ENCODE assay signal across 8 mouse cellular contexts in the genomic region with DNA sequence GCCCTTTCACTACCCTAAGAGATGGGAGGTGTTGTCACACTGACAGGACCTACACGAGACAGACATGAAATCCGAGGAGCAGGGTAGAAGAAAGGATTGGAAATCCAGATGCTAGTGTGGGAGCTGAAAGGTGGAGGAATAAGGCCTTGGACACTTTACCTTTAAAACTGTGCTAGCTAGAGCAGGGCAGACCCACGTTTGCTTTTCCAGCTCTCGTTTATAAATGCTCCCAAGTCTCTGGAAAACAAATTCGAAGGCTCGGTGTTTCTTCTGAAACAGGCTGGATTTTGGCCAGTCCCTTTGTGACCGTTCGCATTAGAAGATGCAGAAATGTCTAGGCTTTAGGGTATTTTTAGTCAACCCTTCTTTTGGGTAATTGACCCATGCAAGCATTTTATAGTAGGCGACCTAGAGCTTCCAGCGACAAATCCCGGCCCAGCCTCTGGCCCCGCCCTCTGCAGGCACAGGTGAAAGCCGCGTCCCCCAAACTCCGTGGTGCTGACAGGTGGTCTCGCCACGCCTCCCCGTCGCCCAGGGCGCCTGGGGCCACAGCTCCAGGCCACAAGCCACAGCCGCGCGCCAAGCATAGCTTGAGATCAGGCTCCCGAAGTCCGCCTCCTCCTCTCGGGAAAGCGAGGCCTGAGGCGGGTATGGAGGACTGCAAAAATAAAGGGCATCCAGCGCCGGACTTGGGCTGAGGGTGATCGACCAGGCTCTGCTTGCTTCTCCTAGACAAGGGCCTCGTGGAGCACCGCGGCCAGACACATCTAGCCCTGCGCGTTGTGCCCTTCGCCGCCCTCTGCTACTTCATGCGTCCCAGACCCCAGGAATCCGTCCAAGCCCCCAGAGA. TPM values are rescaled to one million over a fixed set of nuclear protein-coding genes. Genes with fewer than 3 reads are reported as not detected.
DNase-seq lines count a peak whose midpoint lies in the region; ATAC-seq lines count a peak whose summit lies in the region.

No protein-coding gene starts in this region.

- no peaks in the 10 kb centered on the region for H3K9me3 ChIP-seq in intestine, embryonic 16.5 days (ENCODE audit: control insufficient read depth, low read length)
- no peaks in the 10 kb centered on the region for H3K9me3 ChIP-seq in liver, embryonic 16.5 days (replicated peaks; ENCODE audit: control insufficient read depth, low read length)
- no peaks in the 10 kb centered on the region for H3K9me3 ChIP-seq in stomach, embryonic 16.5 days (replicated peaks; ENCODE audit: control insufficient read depth, low read length)

- H3K27ac ChIP-seq in intestine, embryonic 16.5 days (ENCODE audit: low read length), result peak overlapping the region; percentile 75
- no peak overlapping the region; the same call in 1 of the 2 replicates for H3K27ac ChIP-seq in liver, embryonic 16.5 days (ENCODE audit: low read length)
- peak overlapping the region; percentile 94 for H3K27ac ChIP-seq in stomach, embryonic 16.5 days (ENCODE audit: low read length)

- peak; percentile 15; the same call in 1 of the 2 replicates for ATAC-seq in intestine, embryonic 16.5 days
- no peak; the same call in 1 of the 2 replicates for ATAC-seq in liver, embryonic 16.5 days (ENCODE audit: low read depth)
- ATAC-seq in stomach, embryonic 16.5 days (ENCODE audit: insufficient read depth, low FRiP score), result peak; percentile 10; the same call in 1 of the 2 replicates

- H3K9ac ChIP-seq in intestine, embryonic 16.5 days (ENCODE audit: low read depth, low read length), result peak overlapping the region; percentile 88
- no peak overlapping the region for H3K9ac ChIP-seq in liver, embryonic 16.5 days (ENCODE audit: low read depth, low read length)
- peak overlapping the region; percentile 84 for H3K9ac ChIP-seq in stomach, embryonic 16.5 days (ENCODE audit: low read length)

- H3K27me3 ChIP-seq in intestine, embryonic 16.5 days (replicated peaks; ENCODE audit: control insufficient read depth, insufficient read depth, low read length), result peaks cover 4% of the 10 kb centered on the region; the same call in 1 of the 2 replicates
- peaks cover 60% of the 10 kb centered on the region for H3K27me3 ChIP-seq in liver, embryonic 16.5 days (ENCODE audit: control insufficient read depth, insufficient read depth, low read depth, low read length)
- H3K27me3 ChIP-seq in stomach, embryonic 16.5 days (ENCODE audit: control insufficient read depth, insufficient read depth, low read length), result no peaks in the 10 kb centered on the region

- H3K4me3 ChIP-seq in intestine, embryonic 16.5 days (ENCODE audit: low read length), result peak overlapping the region; percentile 70
- H3K4me3 ChIP-seq in liver, embryonic 16.5 days (ENCODE audit: low read depth, low read length), result peak overlapping the region; percentile 55
- H3K4me3 ChIP-seq in stomach, embryonic 16.5 days (replicated peaks; ENCODE audit: low read length), result peak overlapping the region; percentile 72

- H3K4me1 ChIP-seq in intestine, embryonic 16.5 days (ENCODE audit: control insufficient read depth, insufficient read depth, low read length), result peaks cover 19% of the 10 kb centered on the region
- H3K4me1 ChIP-seq in liver, embryonic 16.5 days (ENCODE audit: control insufficient read depth, low read depth, low read length), result no peaks in the 10 kb centered on the region
- peaks cover 8% of the 10 kb centered on the region for H3K4me1 ChIP-seq in stomach, embryonic 16.5 days (ENCODE audit: control insufficient read depth, insufficient read depth, low read length)

- H3K36me3 ChIP-seq in intestine, embryonic 16.5 days (ENCODE audit: control insufficient read depth, insufficient read depth, low read length), result no peaks in the 10 kb centered on the region
- H3K36me3 ChIP-seq in liver, embryonic 16.5 days (ENCODE audit: control insufficient read depth, insufficient read depth), result no peaks in the 10 kb centered on the region
- H3K36me3 ChIP-seq in stomach, embryonic 16.5 days (ENCODE audit: control insufficient read depth, insufficient read depth, low read length), result no peaks in the 10 kb centered on the region

- peak; percentile 7 for DNase-seq in 3134 (ENCODE audit: extremely low read depth, insufficient read length, low spot score)
- DNase-seq in B cell, adult 2 months, result peak; percentile 10 to 25
- DNase-seq in cerebellum, postnatal 25 days, result peak; percentile 40 to 50
- peak; percentile 63 for DNase-seq in gastrocnemius, postnatal 10 days
- DNase-seq in layer of hippocampus, adult 9-10 months (ENCODE audit: low spot score), result no peak

- peak overlapping the region; percentile 99 for H3K4me2 ChIP-seq in intestine, embryonic 16.5 days (ENCODE audit: low read depth, low read length)
- H3K4me2 ChIP-seq in liver, embryonic 16.5 days (ENCODE audit: low read depth, low read length), result peak overlapping the region; percentile 67
- H3K4me2 ChIP-seq in stomach, embryonic 16.5 days (ENCODE audit: low read depth, low read length), result peak overlapping the region; percentile 98

- 9% methylated on average over 40 of the region's 40 CpGs for WGBS in intestine, embryonic 16.5 days
- WGBS in liver, embryonic 16.5 days (ENCODE audit: insufficient replicate concordance), result 8% methylated on average over 40 of the region's 40 CpGs
- WGBS in stomach, embryonic 16.5 days, result 7% methylated on average over 40 of the region's 40 CpGs

RNA-seq across cellular contexts. Expression of a gene that starts 0.8 kb away (rescaled TPM):
- 10 to 100 TPM; 39.4 to 46.3 TPM for total RNA-seq in gastrocnemius, postnatal 10 days (2021)
- polyA plus RNA-seq in intestine, embryonic 16.5 days (2015; fragmentation: Nextera tagmentation; extraction: Ambion mirVana), result 4.2 and 4.7 TPM in 2 replicates
- 0.58 and 0.87 TPM in 2 replicates for polyA plus RNA-seq in liver, embryonic 16.5 days (2015; fragmentation: Nextera tagmentation; extraction: Ambion mirVana)
- polyA plus RNA-seq in stomach, embryonic 16.5 days (2015; fragmentation: Nextera tagmentation; extraction: Ambion mirVana), result 6.7 and 7.0 TPM in 2 replicates

RNA-seq across cellular contexts. Expression of a gene that starts 49.9 kb away (rescaled TPM):
- 10 to 100 TPM; 37.3 to 38.6 TPM for total RNA-seq in gastrocnemius, postnatal 10 days (2021)
- polyA plus RNA-seq in intestine, embryonic 16.5 days (2015; fragmentation: Nextera tagmentation; extraction: Ambion mirVana), result 21.9 and 24.0 TPM in 2 replicates
- polyA plus RNA-seq in liver, embryonic 16.5 days (2015; fragmentation: Nextera tagmentation; extraction: Ambion mirVana), result 18.4 and 19.7 TPM in 2 replicates
- polyA plus RNA-seq in stomach, embryonic 16.5 days (2015; fragmentation: Nextera tagmentation; extraction: Ambion mirVana), result 22.8 and 25.0 TPM in 2 replicates

RNA-seq across cellular contexts. Expression of a gene that starts 59.8 kb away (rescaled TPM):
- 10 to 100 TPM; 34.2 to 37.8 TPM for total RNA-seq in gastrocnemius, postnatal 10 days (2021)
- polyA plus RNA-seq in intestine, embryonic 16.5 days (2015; fragmentation: Nextera tagmentation; extraction: Ambion mirVana), result 47.5 and 51.2 TPM in 2 replicates
- 22.5 and 24.2 TPM in 2 replicates for polyA plus RNA-seq in liver, embryonic 16.5 days (2015; fragmentation: Nextera tagmentation; extraction: Ambion mirVana)
- polyA plus RNA-seq in stomach, embryonic 16.5 days (2015; fragmentation: Nextera tagmentation; extraction: Ambion mirVana), result 51.7 and 54.8 TPM in 2 replicates
